Mouse (Mus musculus): Measurements from ENCODE around the gene Baiap2.

DNA sequence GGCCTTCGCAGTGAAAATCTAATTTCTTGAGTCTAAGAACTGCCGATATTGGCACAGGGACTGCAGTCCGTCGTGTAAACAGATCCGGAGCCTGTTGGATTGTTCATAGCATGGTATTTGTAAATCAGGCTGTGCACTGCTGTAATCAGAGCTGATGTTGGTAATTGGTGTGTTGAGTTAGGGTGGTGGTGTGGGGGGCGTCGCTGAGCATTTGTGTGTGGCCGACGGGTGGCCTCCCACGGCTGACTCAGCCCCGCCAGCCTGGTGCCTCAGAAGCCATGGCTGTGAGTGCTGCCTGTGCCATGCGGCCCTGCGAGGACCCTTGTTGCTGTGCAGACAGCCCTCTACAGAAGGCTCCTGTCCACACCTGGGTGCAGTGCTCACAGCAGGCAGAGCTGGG lies 14.0 kb downstream of the Baiap2 start:
- TF ChIP-seq CTCF (IDR thresholded peaks at IDR 0.05; ENCODE audit: low read depth, low read length) (no peak), POLR2A (IDR thresholded peaks at IDR 0.05; ENCODE audit: extremely low read depth, insufficient read depth, low read length) (no peak)
